Mouse (Mus musculus): ENCODE data around the gene Chit1. TPM values are rescaled to one million over a fixed set of nuclear protein-coding genes. Genes with fewer than 3 reads are reported as not detected.
A peak's percentile ranks its signal among the peaks of the same experiment; 100 is the strongest.

The Chit1 gene
- polyA plus RNA-seq, 1 experiment = not detected

- H3K27me3 ChIP-seq (ENCODE audit: control insufficient read depth) = peaks cover 32% of the 10 kb centered on the region
- TF ChIP-seq GATA1 (IDR thresholded peaks at IDR 0.05; ENCODE audit: low read length) (no peak), TAL1 (IDR thresholded peaks at IDR 0.05; ENCODE audit: low read length) (no peak)
- no peak overlapping the region for H3K4me3 ChIP-seq (replicated peaks)
- peaks cover 3% of the 10 kb centered on the region; the same call in 1 of the 2 replicates for H3K36me3 ChIP-seq (ENCODE audit: control insufficient read depth)
- no peaks in the 10 kb centered on the region for H3K9me3 ChIP-seq (ENCODE audit: control insufficient read depth, low read length)
- peaks cover 82% of the 10 kb centered on the region for H3K4me1 ChIP-seq (ENCODE audit: control insufficient read depth)
Observed at GRCm38 (mm10) chr1:134101593-134101992, 9.4 kb upstream of the Chit1 start.

- H3K27me3 ChIP-seq (ENCODE audit: control insufficient read depth) = peaks cover 43% of the 10 kb centered on the region
- H3K36me3 ChIP-seq (ENCODE audit: control insufficient read depth) = no peaks in the 10 kb centered on the region
- TF ChIP-seq GATA1 (IDR thresholded peaks at IDR 0.05; ENCODE audit: low read length) (no peak), TAL1 (IDR thresholded peaks at IDR 0.05; ENCODE audit: low read length) (no peak)
- H3K9me3 ChIP-seq (ENCODE audit: control insufficient read depth, low read length) = no peaks in the 10 kb centered on the region
- no peak overlapping the region for H3K4me3 ChIP-seq (replicated peaks)
- H3K4me1 ChIP-seq (ENCODE audit: control insufficient read depth) = peaks cover 68% of the 10 kb centered on the region
Observed at GRCm38 (mm10) chr1:134103861-134104260, 7.2 kb upstream of the Chit1 start.

DNA sequence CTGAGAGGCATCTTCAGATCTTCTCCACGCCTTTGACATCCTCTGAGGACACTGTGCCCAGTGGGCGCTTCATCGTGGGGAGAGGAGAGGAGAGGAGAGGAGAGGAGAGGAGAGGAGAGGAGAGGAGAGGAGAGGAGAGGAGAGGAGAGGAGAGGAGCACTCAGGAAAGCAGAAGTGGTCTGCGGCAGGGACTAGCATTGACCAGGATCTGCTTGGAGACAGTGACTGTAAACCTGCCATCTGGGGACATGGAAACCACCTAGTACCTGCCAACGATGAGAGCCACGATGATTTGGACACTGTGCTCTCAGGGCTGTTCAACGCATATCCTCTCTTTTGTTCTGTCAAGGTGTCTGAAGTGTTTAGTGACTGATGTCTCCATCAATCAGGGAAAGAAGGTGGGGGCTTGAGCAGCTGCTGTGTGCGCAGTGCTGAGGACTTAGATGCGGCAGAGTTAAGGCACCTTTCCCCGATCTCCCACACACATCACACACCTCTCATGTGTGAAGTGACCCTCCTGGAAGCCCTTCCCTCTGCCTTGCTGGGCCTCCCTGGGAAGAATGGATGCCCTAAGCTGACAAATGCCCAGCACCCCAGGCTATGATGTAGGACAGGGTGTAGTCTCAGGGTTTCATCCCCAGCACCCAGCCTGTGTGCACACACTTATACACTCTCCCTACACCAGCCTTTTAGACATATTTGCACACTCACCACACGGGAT lies 5.8 kb upstream of the Chit1 start:
- no peaks in the 10 kb centered on the region for H3K9me3 ChIP-seq (ENCODE audit: control insufficient read depth, low read length)
- H3K4me3 ChIP-seq (replicated peaks) = no peak overlapping the region
- peaks cover 43% of the 10 kb centered on the region for H3K27me3 ChIP-seq (ENCODE audit: control insufficient read depth)
- TF ChIP-seq GATA1 (IDR thresholded peaks at IDR 0.05; ENCODE audit: low read length) (no peak), TAL1 (IDR thresholded peaks at IDR 0.05; ENCODE audit: low read length) (no peak)
- peaks cover 58% of the 10 kb centered on the region for H3K4me1 ChIP-seq (ENCODE audit: control insufficient read depth)
- no peaks in the 10 kb centered on the region for H3K36me3 ChIP-seq (ENCODE audit: control insufficient read depth)

- Histone ChIP-seq H3K27me3 (ENCODE audit: control insufficient read depth) (peaks cover 43% of the 10 kb centered on the region), H3K4me3 (replicated peaks) (no peak overlapping the region), H3K4me1 (ENCODE audit: control insufficient read depth) (peaks cover 58% of the 10 kb centered on the region), H3K9me3 (ENCODE audit: control insufficient read depth, low read length) (no peaks in the 10 kb centered on the region), H3K36me3 (ENCODE audit: control insufficient read depth) (no peaks in the 10 kb centered on the region)
- TF ChIP-seq TAL1 (IDR thresholded peaks at IDR 0.05; ENCODE audit: low read length) (no peak), GATA1 (IDR thresholded peaks at IDR 0.05; ENCODE audit: low read length) (no peak)
Observed at GRCm38 (mm10) chr1:134105764-134106430, 5.1 kb upstream of the Chit1 start.

GRCm38 (mm10) chr1:134106719-134107118 lies 4.3 kb upstream of the Chit1 start:
- no peaks in the 10 kb centered on the region for H3K9me3 ChIP-seq (ENCODE audit: control insufficient read depth, low read length)
- TF ChIP-seq GATA1 (IDR thresholded peaks at IDR 0.05; ENCODE audit: low read length) = no peak
- peaks cover 40% of the 10 kb centered on the region for H3K27me3 ChIP-seq (ENCODE audit: control insufficient read depth)
- no peaks in the 10 kb centered on the region for H3K36me3 ChIP-seq (ENCODE audit: control insufficient read depth)
- no peak overlapping the region for H3K4me3 ChIP-seq (replicated peaks)
- peaks cover 56% of the 10 kb centered on the region for H3K4me1 ChIP-seq (ENCODE audit: control insufficient read depth)

DNA sequence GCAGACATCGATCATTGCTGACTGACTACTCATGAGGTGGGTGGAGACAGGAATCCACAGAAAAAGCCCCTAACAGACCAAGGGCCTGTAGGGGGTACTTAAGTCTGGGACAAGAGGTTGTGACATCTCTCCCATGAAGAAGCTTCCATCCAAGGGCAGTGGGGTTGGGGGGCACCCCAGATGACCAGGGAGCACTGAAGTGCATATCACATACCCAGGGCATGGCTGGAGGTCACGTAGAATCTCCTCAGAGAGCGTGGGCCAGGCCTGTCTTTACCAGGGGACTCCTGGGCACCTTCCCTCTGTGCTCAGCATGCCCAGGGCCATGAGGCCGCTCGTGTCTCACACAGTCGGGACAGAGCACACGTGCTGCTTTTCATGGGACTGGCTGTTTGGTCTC lies 3.3 kb upstream of the Chit1 start:
- H3K4me3 ChIP-seq (replicated peaks) = no peak overlapping the region
- no peaks in the 10 kb centered on the region for H3K36me3 ChIP-seq (ENCODE audit: control insufficient read depth)
- no peaks in the 10 kb centered on the region for H3K9me3 ChIP-seq (ENCODE audit: control insufficient read depth, low read length)
- H3K27me3 ChIP-seq (ENCODE audit: control insufficient read depth) = peaks cover 40% of the 10 kb centered on the region
- H3K4me1 ChIP-seq (ENCODE audit: control insufficient read depth) = peaks cover 51% of the 10 kb centered on the region
- TF ChIP-seq GATA1 (IDR thresholded peaks at IDR 0.05; ENCODE audit: low read length) (no peak), TAL1 (IDR thresholded peaks at IDR 0.05; ENCODE audit: low read length) (no peak)

DNA sequence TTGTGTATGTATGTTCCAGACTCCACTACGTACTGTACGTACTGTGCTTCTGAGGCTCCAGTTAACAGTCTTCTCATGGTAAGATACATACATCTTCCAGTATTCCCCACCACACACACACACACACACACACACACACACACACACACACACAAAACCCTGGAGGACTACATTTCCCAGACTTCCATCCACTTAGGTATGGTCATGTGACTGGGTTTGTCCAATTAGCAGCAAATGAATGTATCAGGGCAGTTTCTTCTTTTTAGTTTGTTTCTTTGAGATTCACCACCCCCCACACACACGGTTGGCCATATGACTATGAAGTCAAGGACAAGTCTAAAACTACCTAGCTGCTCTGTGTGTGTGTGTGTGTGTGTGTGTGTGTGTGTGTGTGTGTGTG lies 1.0 kb upstream of the Chit1 start:
- H3K27me3 ChIP-seq (ENCODE audit: control insufficient read depth) = peaks cover 39% of the 10 kb centered on the region
- TF ChIP-seq TAL1 (IDR thresholded peaks at IDR 0.05; ENCODE audit: low read length) (no peak), GATA1 (IDR thresholded peaks at IDR 0.05; ENCODE audit: low read length) (no peak)
- peak overlapping the region; percentile 3 for H3K4me3 ChIP-seq (replicated peaks)
- no peaks in the 10 kb centered on the region for H3K36me3 ChIP-seq (ENCODE audit: control insufficient read depth)
- H3K9me3 ChIP-seq (ENCODE audit: control insufficient read depth, low read length) = no peaks in the 10 kb centered on the region
- H3K4me1 ChIP-seq (ENCODE audit: control insufficient read depth) = peaks cover 38% of the 10 kb centered on the region

- peak overlapping the region; percentile 3 for H3K4me3 ChIP-seq (replicated peaks)
- H3K36me3 ChIP-seq (ENCODE audit: control insufficient read depth) = no peaks in the 10 kb centered on the region
- TF ChIP-seq GATA1 (IDR thresholded peaks at IDR 0.05; ENCODE audit: low read length) (no peak), TAL1 (IDR thresholded peaks at IDR 0.05; ENCODE audit: low read length) (peak; percentile 49; the same call in 2 of the 3 replicates)
- H3K4me1 ChIP-seq (ENCODE audit: control insufficient read depth) = peaks cover 34% of the 10 kb centered on the region
- H3K9me3 ChIP-seq (ENCODE audit: control insufficient read depth, low read length) = no peaks in the 10 kb centered on the region
- peaks cover 38% of the 10 kb centered on the region for H3K27me3 ChIP-seq (ENCODE audit: control insufficient read depth)
Observed at GRCm38 (mm10) chr1:134110449-134110848, 593 bp upstream of the Chit1 start.

GRCm38 (mm10) chr1:134113560-134113959 lies 2.5 kb downstream of the Chit1 start:
- H3K4me3 ChIP-seq (replicated peaks) = no peak overlapping the region
- peaks cover 14% of the 10 kb centered on the region for H3K4me1 ChIP-seq (ENCODE audit: control insufficient read depth)
- peaks cover 30% of the 10 kb centered on the region for H3K27me3 ChIP-seq (ENCODE audit: control insufficient read depth)
- H3K9me3 ChIP-seq (ENCODE audit: control insufficient read depth, low read length) = no peaks in the 10 kb centered on the region
- TF ChIP-seq TAL1 (IDR thresholded peaks at IDR 0.05; ENCODE audit: low read length) (no peak), GATA1 (IDR thresholded peaks at IDR 0.05; ENCODE audit: low read length) (no peak)
- no peaks in the 10 kb centered on the region for H3K36me3 ChIP-seq (ENCODE audit: control insufficient read depth)
